Mouse (Mus musculus) frontal cortex, postnatal 14 days (tissue): ENCODE results near the gene Ppm1j.
"Not testable (repeated sequence)": the region's sequence is repeated elsewhere in the genome, so short reads cannot be mapped to it uniquely, and the experiment has no call there.

ENCODE experiments used
- DNase-seq, 2 experiments: peaks; one replicate each; pipeline ENCODE4 v3.0.0; 2022; ENCODE audit warnings: low spot score in 2 of 2

Ppm1j gene

GRCm38 (mm10) chr3:104813227-104813626 is 32.4 kb downstream of the Ppm1j start:
- DNase-seq: not testable (repeated sequence)

- no peak for DNase-seq
Measured at GRCm38 (mm10) chr3:104814746-104815145, 33.9 kb downstream of the Ppm1j start.

- no peak for DNase-seq
Measured at GRCm38 (mm10) chr3:104815346-104815745, 34.5 kb downstream of the Ppm1j start.

- DNase-seq: no peak
Measured at GRCm38 (mm10) chr3:104816130-104816529, 35.3 kb downstream of the Ppm1j start.

- DNase-seq: peak in 1 of 2 experiments; percentile 41
Measured at GRCm38 (mm10) chr3:104817481-104817990, 36.7 kb downstream of the Ppm1j start.

- peak in 1 of 2 experiments; percentile 29 for DNase-seq
Measured at GRCm38 (mm10) chr3:104817991-104818748, 37.3 kb downstream of the Ppm1j start, which contains the start of gene Mov10. Mov10 (minus strand) TSS chr3:104818563.

GRCm38 (mm10) chr3:104818749-104819134 is 37.9 kb downstream of the Ppm1j start:
- DNase-seq: no peak

- DNase-seq: no peak
Measured at GRCm38 (mm10) chr3:104820426-104820825, 39.6 kb downstream of the Ppm1j start.

- no peak for DNase-seq
Measured at GRCm38 (mm10) chr3:104822413-104822812, 41.6 kb downstream of the Ppm1j start.
